Mouse (Mus musculus): Measurements from ENCODE around the gene Slc1a1.

Gene Slc1a1

DNA sequence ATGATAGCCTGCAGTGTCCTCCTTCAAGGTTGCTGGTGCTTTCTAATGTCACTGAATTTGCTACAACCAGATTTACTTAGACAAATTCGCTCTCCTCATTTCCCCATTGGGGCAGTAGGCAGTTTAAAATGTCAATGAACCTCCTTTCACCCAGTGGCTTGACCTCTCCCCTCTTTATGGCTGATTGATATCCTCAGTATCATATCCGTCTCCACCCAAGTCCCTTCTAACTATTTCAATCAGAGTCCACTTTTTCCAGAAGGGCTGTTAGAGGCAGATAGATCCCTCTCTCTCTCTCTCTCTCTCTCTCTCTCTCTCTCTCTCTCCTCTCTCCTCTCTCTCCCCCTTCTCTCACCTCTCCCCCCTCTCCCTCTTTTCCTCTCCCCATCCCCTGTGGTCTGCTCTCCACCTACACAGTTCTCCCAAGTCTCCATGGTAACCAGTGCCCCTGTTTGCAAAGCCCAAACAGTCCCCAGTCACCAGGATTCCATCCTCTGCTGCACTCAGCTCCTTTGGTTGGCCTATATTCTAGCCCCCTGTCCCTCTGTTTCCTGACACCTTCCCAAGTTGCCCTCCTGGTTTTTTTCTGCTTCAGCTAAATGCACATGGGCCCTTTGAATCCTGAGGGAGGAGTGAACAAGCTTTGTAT lies 80.9 kb downstream of the Slc1a1 start:
- DNase-seq (ENCODE audit: low spot score in 2 of 2): no peak

DNA sequence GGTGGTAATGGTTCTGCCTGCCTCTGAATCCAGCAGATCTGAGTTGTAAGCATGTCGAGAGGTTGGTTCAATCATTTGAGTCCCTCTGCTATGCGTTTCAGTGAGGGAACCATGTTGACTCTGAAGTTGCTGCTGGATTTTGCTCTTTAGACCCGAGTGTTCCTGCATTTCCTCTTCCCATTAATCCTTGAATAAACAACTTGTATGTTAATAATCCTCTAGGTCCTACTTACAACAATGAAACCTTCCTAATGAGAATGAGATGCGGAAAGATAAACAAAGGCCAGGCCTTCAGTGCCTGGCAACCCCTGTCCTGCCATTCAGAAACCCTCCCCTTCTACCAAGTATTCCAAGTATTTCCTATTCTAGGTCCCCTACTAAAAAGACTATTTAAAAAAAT lies 81.6 kb downstream of the Slc1a1 start:
- DNase-seq (ENCODE audit: low spot score in 2 of 2): no peak

DNA sequence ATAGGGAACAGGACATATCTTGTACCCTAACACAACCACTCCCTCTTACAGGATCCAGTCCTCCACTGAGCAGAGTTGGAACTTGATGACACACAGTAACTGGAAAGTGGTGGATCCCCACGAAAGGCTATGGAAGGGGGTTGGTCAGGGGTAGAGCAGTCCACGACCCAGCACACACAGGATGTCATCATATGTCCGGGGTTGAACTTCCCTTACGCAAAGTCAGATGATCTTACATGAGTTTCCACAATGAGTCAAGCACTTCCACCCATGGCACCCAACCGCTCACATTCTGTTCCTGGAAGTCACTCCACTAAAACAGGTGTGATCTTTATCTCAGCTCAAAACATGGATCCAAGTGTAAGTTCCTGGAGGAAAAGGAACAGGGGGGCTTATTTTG lies 83.0 kb downstream of the Slc1a1 start:
- no peak for DNase-seq (ENCODE audit: low spot score in 2 of 2)

DNA sequence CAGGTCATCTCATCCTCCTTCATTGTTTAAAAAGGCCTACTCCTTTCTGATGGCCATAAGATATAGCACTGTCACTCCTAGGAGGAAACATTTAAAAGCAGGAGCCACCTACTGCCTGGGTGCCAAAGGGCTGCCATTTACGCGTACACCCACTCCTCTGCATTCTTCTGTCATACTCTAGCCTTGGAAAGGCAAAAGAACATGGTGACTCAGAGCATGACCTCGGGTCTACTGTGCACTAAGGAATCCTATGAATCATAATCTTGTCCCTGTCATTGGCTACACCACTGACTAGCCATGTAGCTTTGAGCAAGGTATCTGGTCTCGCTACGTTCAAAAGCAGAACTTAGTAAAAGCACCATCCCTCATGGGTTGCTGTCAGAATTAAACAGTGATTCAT lies 91.5 kb downstream of the Slc1a1 start:
- no peak for DNase-seq (ENCODE audit: low spot score in 2 of 2)

DNA sequence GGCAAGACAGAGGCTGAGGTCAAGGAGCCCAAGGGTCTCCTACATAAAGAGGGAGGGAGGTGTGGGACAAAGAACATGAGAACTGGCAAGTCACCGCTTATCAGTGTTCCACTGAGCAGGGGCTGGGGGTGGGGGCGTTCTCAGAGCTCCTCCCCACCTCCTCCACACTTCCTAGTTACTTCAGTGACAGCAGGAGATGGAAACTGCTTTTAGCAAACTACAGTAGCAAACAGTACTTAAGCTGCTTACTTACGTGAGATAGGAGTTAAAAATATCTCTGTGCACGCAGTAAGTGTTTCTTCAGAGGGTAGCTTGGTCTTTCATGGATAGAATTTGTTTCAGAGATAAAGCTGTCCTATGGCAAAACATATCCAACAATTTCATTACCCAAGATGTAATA lies 92.5 kb downstream of the Slc1a1 start:
- DNase-seq (ENCODE audit: low spot score in 2 of 2): no peak

DNA sequence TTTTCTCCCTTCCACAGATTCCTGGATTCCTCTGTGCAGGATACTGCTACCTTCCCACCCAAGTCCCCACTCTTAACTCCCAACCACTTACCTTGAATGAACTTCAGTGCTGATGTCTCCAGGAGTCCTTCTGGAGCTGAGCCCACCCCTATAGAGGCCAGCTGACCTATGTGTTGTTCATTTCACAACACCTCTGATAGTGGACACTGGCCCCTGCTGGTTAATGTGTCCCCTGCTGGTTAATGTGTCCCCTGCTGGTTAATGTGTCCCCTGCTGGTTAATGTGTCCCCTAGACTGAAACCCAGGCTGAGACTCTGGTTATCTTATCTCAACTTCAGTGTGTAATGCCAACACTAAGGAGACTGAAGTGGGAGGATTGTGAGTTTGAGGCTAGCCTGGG lies 94.2 kb downstream of the Slc1a1 start:
- DNase-seq (ENCODE audit: low spot score in 2 of 2): no peak

DNA sequence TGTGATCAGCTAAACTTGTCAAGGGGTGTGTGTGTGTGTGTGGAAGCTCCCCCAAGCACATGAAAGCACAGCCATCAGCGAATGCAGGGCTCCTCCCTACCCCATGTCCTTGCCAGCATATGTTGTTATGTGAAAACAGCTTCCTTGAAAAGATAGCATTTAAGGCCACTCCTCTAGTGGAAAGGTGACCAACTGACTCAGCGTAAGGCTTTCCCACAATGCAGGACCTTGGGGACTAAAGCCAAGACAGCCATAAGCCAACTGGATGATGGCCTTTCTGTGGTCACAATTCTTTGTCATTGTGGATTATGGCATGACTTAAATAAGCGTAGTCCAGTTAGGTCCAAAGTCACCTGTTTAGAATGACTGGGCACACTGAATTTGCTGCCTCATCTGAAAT lies 100.0 kb downstream of the Slc1a1 start:
- no peak for DNase-seq (ENCODE audit: low spot score in 2 of 2)

DNA sequence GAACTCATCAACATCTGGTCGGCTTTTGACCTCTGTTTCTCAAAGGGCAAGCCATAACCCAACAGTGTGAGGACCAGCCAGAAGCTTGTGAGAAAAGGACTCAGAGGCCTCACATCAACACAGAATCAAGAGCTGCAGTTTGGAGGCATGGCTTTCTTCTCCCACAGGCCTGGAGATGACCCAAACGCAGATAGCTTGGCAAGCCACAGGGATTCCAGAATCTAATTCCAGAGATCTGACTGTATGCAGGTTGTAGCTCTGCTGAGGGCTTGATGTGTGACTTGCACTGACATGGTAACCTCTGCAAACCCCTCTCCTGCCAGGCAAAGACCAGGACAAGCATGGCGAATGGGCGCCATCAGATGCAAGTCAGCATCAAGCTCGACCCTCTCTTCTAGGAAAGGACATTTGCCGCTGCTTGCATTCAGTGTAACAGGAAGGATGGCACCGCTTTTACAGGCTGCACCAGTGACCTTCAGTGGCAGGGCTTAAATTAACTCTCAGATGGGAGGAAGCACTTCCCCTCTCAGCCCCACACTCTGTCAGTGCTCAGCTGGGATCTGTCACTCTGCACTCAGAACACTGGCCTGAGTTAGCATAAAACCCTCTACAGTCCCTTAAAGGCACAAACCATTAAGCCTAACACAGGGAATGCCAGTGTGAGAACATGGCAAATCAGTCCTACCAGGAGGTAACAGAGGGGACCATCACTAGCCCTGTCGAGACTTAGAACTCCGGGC lies 105.5 kb downstream of the Slc1a1 start:
- DNase-seq (ENCODE audit: low spot score in 2 of 2): no peak

DNA sequence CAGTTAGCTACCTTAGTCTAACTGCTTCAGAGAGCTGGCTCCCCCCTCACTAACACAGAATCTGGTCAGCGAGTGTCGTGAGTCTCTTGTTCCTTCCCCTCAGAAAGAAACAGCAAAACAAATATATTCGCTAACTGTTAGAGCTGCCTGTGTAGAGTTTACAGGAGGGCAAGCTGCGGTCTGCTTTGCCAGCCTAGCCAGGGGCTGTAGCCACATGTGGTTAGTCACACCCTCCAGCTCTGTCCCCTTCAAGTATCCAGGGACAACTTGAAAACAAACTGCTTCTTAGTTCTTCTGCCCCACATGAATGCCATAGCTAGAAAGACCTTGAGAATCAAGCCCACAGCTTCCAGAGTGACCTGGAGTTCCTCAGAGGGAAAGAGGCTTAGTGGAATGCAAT lies 106.4 kb downstream of the Slc1a1 start:
- no peak for DNase-seq (ENCODE audit: low spot score in 2 of 2)

DNA sequence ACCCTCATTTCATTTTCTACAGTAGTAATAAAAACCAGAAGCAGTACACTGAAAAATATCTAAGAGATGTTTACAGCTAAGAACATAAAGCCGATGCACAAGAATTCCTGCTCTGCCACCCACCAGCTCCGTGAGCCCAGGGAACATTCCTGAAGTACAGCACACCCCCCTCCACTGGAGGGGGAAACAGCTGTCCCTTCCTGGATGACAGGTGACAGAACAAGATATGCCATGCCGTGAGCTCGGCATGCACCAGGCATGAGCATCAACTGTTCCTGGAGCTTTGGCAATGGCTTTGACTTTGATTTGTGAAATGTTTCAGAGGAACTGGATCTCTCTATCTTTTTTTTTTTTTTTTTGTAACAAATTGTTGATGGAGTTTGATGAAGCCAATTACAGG lies 111.9 kb downstream of the Slc1a1 start:
- DNase-seq (ENCODE audit: low spot score in 2 of 2): no peak

DNA sequence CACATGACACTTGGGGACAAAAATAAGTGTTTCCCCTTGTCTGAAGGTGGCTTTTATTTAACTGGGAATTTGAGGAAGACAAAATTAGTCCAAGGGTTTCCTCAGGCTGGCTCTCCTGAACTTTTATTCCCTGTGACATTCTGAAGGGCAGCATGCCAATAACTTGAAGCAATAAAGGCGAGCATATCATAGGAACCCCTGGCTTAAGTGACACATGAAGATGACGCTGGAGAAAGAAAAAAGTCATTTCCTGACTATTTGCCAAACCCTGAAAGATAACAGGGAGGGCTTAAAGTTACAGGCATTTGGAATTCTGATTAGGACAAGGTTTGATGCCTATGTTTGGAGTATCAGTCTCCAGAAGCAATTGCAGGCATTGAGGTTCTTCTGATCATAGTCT lies 112.5 kb downstream of the Slc1a1 start:
- DNase-seq (ENCODE audit: low spot score in 2 of 2): no peak

DNA sequence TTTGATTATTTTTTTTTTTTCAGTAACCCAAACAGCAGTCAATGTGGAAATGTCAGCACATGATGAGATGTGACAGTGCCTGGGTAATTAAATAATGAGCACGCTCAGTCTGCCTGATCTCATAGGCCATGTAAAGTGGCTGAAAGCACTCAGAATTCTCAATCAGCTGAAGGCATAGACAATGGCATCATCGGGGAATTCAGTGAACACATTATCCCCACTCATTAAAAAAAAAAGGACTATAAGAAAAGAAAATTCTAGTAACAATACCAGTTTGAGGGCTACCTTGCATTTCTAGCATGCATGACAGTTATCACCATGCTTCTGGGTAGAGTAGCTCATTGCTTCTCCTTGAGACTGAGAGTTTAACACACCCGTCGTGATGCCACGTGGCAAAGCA lies 116.4 kb downstream of the Slc1a1 start:
- no peak for DNase-seq (ENCODE audit: low spot score in 2 of 2)

DNA sequence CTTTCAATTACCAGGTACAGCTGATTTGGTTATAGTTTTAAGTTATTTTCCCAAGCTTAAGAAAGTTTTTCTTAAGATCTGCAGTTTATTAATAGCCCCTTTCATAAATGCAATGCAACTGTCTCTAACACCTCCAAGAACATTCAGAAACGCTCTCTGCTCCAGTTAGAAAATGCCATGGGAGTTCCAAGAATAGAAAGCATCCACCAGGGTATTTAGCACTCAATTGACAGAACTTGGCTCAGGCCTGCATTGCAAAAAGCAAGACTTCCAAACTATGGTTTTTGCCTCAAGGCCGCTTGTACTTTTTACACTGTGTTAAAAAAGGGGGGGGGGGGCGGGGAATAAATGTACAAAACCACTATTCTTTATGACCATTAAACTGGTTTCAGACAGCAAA lies 128.3 kb downstream of the Slc1a1 start:
- no peak for DNase-seq (ENCODE audit: low spot score in 2 of 2)

DNA sequence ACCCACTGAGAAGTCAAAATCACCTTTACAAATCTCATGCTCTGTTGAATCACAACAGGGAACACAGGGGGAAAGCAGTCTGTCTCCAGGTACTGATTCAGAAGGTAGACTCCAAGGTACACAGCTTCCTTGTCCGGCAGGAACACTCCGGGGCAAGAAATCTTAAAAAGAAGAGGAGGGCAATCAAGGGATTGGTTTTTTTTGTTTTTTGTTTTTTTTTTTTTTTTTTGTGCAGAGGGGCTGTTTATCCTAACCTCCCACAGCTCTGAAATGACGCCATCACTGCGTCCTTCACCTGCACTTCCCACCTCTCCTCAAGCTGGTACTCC lies 128.6 kb downstream of the Slc1a1 start:
- DNase-seq (ENCODE audit: low spot score in 2 of 2): no peak

Measured in frontal cortex, postnatal 10 days (tissue).